Mouse (Mus musculus): ENCODE data around the gene Atp12a. TPM values are rescaled to one million over a fixed set of nuclear protein-coding genes. Genes with fewer than 3 reads are reported as not detected.

Gene Atp12a
- total RNA-seq, 2 experiments from 2014 or later, result 0.09 to 0.11 TPM

GRCm38 (mm10) chr14:56377745-56378144 is 12.9 kb downstream of the Atp12a start:
- DNase-seq (ENCODE audit: low spot score in 2 of 2), result no peak

DNA sequence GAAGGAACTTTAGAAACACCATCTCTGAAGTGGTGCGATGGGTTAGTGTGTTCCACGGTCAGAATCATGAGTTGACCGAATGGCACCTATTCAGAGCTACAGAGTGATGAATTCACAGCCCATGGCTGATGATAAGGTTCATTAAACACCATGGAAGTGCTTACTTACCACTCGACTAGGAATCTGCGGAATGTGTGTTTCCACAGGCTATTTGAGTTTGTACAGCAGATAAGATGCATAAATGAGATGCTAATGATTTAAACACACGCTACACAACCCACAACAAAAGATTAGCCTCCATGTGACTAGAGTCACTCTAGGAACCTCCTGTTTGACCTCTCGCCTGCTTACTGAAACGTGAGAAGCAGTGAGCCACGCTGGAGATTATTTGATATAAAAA is 14.5 kb downstream of the Atp12a start:
- no peak for DNase-seq (ENCODE audit: low spot score in 2 of 2)

- DNase-seq (ENCODE audit: low spot score in 2 of 2), result no peak
Measured at GRCm38 (mm10) chr14:56382366-56382765, 17.5 kb downstream of the Atp12a start.

- no peak for DNase-seq (ENCODE audit: low spot score in 2 of 2)
Measured at GRCm38 (mm10) chr14:56390247-56390646, 25.4 kb downstream of the Atp12a start.

- no peak for DNase-seq (ENCODE audit: low spot score in 2 of 2)
Measured at GRCm38 (mm10) chr14:56393704-56394312, 28.9 kb downstream of the Atp12a start.

DNA sequence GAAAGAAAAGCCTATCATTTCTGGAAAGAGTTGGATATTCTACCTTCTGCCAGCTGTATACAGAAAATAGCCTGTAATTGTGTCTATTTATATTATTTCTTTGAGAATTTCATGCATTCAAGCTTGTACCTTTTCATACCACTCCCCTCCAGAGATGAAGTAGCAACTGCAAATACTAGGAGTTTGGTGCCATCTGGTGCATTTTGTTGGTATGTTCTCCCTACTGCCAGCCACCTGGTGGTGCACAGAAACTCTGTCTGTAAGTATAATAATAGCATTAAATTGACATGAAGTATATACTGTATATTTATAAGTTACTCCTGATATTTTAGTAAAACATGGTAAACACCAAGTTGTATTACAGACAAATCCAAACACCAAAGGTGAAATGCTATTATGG is 33.1 kb downstream of the Atp12a start:
- peak; percentile 29 to 51 for DNase-seq (ENCODE audit: low spot score in 2 of 2)

- DNase-seq (ENCODE audit: low spot score in 2 of 2), result no peak
Measured at GRCm38 (mm10) chr14:56402311-56403071, 37.6 kb downstream of the Atp12a start, which contains the start of gene Rnf17. Gene Rnf17 (plus strand): TSS chr14:56402581.

- no peak for DNase-seq (ENCODE audit: low spot score in 2 of 2)
Measured at GRCm38 (mm10) chr14:56403072-56403375, 38.2 kb downstream of the Atp12a start.

Other genes with a start within 250 kb of the Atp12a start
- not detected for gene Gzme, start 244.4 kb upstream of the Atp12a start, total RNA-seq (2021)
- not detected for gene Gzmd, start 232.5 kb upstream of the Atp12a start, total RNA-seq (2021)
- not detected for gene Gzmg, start 205.5 kb upstream of the Atp12a start, total RNA-seq (2021)
- gene Gzmn, start 190.5 kb upstream of the Atp12a start, total RNA-seq (2021), result not detected
- not detected for gene Gzmf, start 153.7 kb upstream of the Atp12a start, total RNA-seq (2021)
- not detected for gene Gzmc, start 130.4 kb upstream of the Atp12a start, total RNA-seq (2021)
- not detected for gene Gzmb, start 102.8 kb upstream of the Atp12a start, total RNA-seq (2021)
- gene Rnf17, start 37.5 kb downstream of the Atp12a start, total RNA-seq (2021), result 1 to 10 TPM in 1 of 2 experiments, under 1 TPM in 1; 0.85 to 1.0 TPM
- 1 to 10 TPM; 5.0 to 5.1 TPM for gene Cenpj, start 210.4 kb downstream of the Atp12a start, total RNA-seq (2021)
- gene Parp4, start 210.6 kb downstream of the Atp12a start, total RNA-seq (2021), result 1 to 10 TPM; 2.6 to 3.3 TPM

All from layer of hippocampus, postnatal 10 days (tissue).